Mouse (Mus musculus): ENCODE measurements around the gene Lhcgr.

GRCm38 (mm10) chr17:88803441-88803840 is 11.7 kb upstream of the Lhcgr start:
- no peak for TF ChIP-seq GATA1 (IDR thresholded peaks at IDR 0.05; ENCODE audit: low read length)
- no peak for TF ChIP-seq TAL1 (IDR thresholded peaks at IDR 0.05; ENCODE audit: low read length)
